Mouse (Mus musculus) kidney, adult 2 months (tissue): ENCODE data around the gene Arpp19.

Experiments
- CTCF ChIP-seq: fragments of 200-500 bp; conservative IDR thresholded peaks from 2 replicates; pipeline ENCODE4 v1.5.1; 2011; ENCODE audit warnings: low read depth, mild to moderate bottlenecking, control low read depth, low read length, moderate library complexity, mixed read lengths; ENCODE audit not compliant: insufficient read depth, insufficient read length
- POLR2A ChIP-seq: fragments of 200-500 bp; IDR thresholded peaks from one replicate; pipeline ENCODE4 v1.6.1; 2011; ENCODE audit warnings: low read depth, low read length, control low read depth

- no peak for TF ChIP-seq POLR2A
- TF ChIP-seq CTCF = no peak
Measured at GRCm38 (mm10) chr9:75004203-75004602, 33.2 kb upstream of the Arpp19 start.
